24 mouse cellular contexts compared by ENCODE assay signal in the genomic region with DNA sequence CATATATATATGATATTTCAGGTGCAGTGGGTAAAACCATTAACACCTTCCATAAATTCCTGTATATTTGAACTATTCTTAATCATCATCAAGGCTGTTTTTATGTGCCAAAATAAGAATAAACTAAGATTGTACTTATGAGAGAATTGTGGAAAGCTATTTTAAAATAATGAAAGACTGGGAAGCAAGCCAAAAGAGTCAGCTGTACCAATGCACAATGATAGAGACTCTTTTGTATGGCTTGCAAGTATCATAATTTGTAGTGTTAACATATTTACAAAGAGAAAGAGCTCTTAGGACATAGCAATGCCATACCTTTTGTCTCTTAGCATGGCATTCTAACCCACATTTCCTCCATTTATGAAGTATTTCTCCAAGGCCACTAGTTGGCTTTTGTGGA.
A peak's percentile ranks its signal among the peaks of the same experiment; 100 is the strongest.
DNase-seq lines count a peak whose midpoint lies in the region; ATAC-seq and TF ChIP-seq lines count a peak whose summit lies in the region.
"Had no signal": no experiment of that assay in that cellular context is flagged by ENCODE, and none has a peak within 500 bp of the region (broad histone marks: within the 10 kb centered on the region; RNA-seq: fewer than 3 reads in every experiment).

No protein-coding gene starts in this region.

- no peak for TF ChIP-seq CTCF in brain, embryonic 14.5 days (IDR thresholded peaks at IDR 0.05; ENCODE audit: borderline replicate concordance, extremely low read depth, insufficient read depth, insufficient read length)

- ATAC-seq in forebrain, embryonic 14.5 days = no peak
- no peak for ATAC-seq in forebrain, embryonic 13.5 days
- ATAC-seq: activated CD4-positive, CD25-positive, alpha-beta regulatory T cell, adult 4 months; CD4-positive, CD25-positive, alpha-beta regulatory T cell, adult 4 months; forebrain, embryonic 15.5 days; forebrain, postnatal 0 days; Patski had no signal

- 0 out of 2 replicates have a peak, but pooled peaks cover 3% of the 10 kb centered on the region for H3K4me1 ChIP-seq in forebrain, embryonic 14.5 days (ENCODE audit: control insufficient read depth, insufficient read depth, low read length)
- peaks cover 7% of the 10 kb centered on the region; the same call in 1 of the 2 replicates for H3K4me1 ChIP-seq in forebrain, embryonic 13.5 days
- H3K4me1 ChIP-seq: embryonic facial prominence, embryonic 10.5 days; embryonic facial prominence, embryonic 12.5 days; forebrain, embryonic 15.5 days had no signal

- no peaks in the 10 kb centered on the region for H3K27me3 ChIP-seq in forebrain, embryonic 14.5 days (replicated peaks; ENCODE audit: control insufficient read depth, insufficient read depth, low read length)
- H3K27me3 ChIP-seq in forebrain, embryonic 13.5 days = no peaks in the 10 kb centered on the region
- H3K27me3 ChIP-seq: CH12.LX; embryonic facial prominence, embryonic 12.5 days; forebrain, embryonic 15.5 days; Patski had no signal

- no peak overlapping the region for H3K27ac ChIP-seq in forebrain, embryonic 14.5 days (ENCODE audit: low read depth, low read length)
- H3K27ac ChIP-seq in forebrain, embryonic 13.5 days = no peak overlapping the region
- H3K27ac ChIP-seq: embryonic facial prominence, embryonic 10.5 days; embryonic facial prominence, embryonic 12.5 days; forebrain, embryonic 15.5 days had no signal

- H3K4me3 ChIP-seq in forebrain, embryonic 14.5 days (ENCODE audit: low read depth, low read length) = no peak overlapping the region
- no peak overlapping the region for H3K4me3 ChIP-seq in forebrain, embryonic 13.5 days
- H3K4me3 ChIP-seq: embryonic facial prominence, embryonic 10.5 days; embryonic facial prominence, embryonic 12.5 days; forebrain, embryonic 15.5 days had no signal

- no peak overlapping the region for H3K9ac ChIP-seq in forebrain, embryonic 14.5 days (ENCODE audit: low read length)
- no peak overlapping the region for H3K9ac ChIP-seq in forebrain, embryonic 13.5 days
- H3K9ac ChIP-seq: embryonic facial prominence, embryonic 12.5 days; forebrain, embryonic 15.5 days; forebrain, postnatal 0 days had no signal

- no peak for TF ChIP-seq POLR2A in brain, embryonic 14.5 days (IDR thresholded peaks at IDR 0.05; ENCODE audit: borderline replicate concordance, extremely low read depth, insufficient read depth, insufficient read length, poor library complexity, severe bottlenecking)

- H3K4me2 ChIP-seq in forebrain, embryonic 14.5 days (ENCODE audit: low read length) = no peak overlapping the region
- no peak overlapping the region for H3K4me2 ChIP-seq in forebrain, embryonic 13.5 days
- H3K4me2 ChIP-seq: embryonic facial prominence, embryonic 12.5 days; forebrain, embryonic 15.5 days had no signal

- DNase-seq in forebrain, embryonic 14.5 days (ENCODE audit: low spot score) = peak; percentile 4
- peak; percentile 72 for DNase-seq in Muller cell, postnatal 12 days (ENCODE audit: inconsistent ontology term)
- DNase-seq in brain, embryonic 14.5 days (ENCODE audit: low read depth) = peak; percentile 12
- no peak for DNase-seq in right cerebral cortex, adult 2 months (ENCODE audit: low spot score in 2 of 2)
- DNase-seq in right cerebral cortex, postnatal 25 days = no peak
- DNase-seq: adrenal gland, adult 8-10 months; adrenal gland, postnatal 14 days; adrenal gland, postnatal 36 days; B cell, adult 2 months; cerebellum, adult 11-12 months; cerebellum, adult 2 months; cerebellum, adult 9-10 months; cerebellum, postnatal 10 days; cerebellum, postnatal 25 days; forebrain, postnatal 0 days had no signal

- no peaks in the 10 kb centered on the region for H3K36me3 ChIP-seq in forebrain, embryonic 14.5 days (ENCODE audit: control insufficient read depth, insufficient read depth, low read length)
- H3K36me3 ChIP-seq in forebrain, embryonic 13.5 days (ENCODE audit: poor library complexity, severe bottlenecking) = no peaks in the 10 kb centered on the region
- H3K36me3 ChIP-seq: embryonic facial prominence, embryonic 10.5 days; embryonic facial prominence, embryonic 12.5 days; forebrain, embryonic 15.5 days; G1E had no signal

- no peaks in the 10 kb centered on the region for H3K9me3 ChIP-seq in forebrain, embryonic 14.5 days (replicated peaks; ENCODE audit: control insufficient read depth, low read length)
- H3K9me3 ChIP-seq in forebrain, embryonic 13.5 days (replicated peaks) = no peaks in the 10 kb centered on the region
- H3K9me3 ChIP-seq: embryonic facial prominence, embryonic 10.5 days; embryonic facial prominence, embryonic 12.5 days; forebrain, embryonic 15.5 days had no signal

Comparison
In these comparisons a context has a peak if more than half of its experiments do, and no peak if none do; other contexts are left out.
1. DNase-seq: peak in forebrain, embryonic 14.5 days (single experiment), Muller cell, postnatal 12 days (single experiment) and brain, embryonic 14.5 days (single experiment); none in right cerebral cortex, adult 2 months (0 of 2) and right cerebral cortex, postnatal 25 days (single experiment).